Mouse (Mus musculus): Measurements from ENCODE around the gene Echdc3. TPM values are rescaled to one million over a fixed set of nuclear protein-coding genes. Genes with fewer than 3 reads are reported as not detected.

Echdc3 gene
- polyA plus RNA-seq, 1 experiment from 2014 or later = 12.0 TPM

GRCm38 (mm10) chr2:6238679-6239078 is 25.8 kb upstream of the Echdc3 start:
- WGBS = 29% methylated on average over 2 of the region's 2 CpGs

DNA sequence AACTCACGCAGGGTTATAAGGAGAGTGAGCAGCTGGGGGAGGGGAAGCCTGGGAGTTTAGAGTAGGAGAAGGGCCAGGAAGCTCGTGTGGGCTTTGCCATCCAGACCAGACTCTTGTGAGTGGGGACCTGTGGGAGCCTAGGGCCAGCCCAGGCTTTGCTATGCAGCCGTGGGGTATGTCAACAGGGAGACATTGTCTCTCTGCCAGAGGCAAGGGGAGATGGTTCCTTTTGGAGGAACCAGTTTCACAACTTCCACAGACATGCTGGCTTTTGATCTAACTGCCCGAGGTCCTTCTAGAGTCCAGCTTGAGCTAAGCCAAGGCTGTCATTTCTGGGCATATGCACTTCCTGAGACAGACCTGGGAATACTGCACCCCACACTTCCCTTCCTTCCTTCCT is 25.4 kb upstream of the Echdc3 start:
- Histone ChIP-seq H3K27me3 (ENCODE audit: control insufficient read depth, insufficient read depth, low read length) (no peaks in the 10 kb centered on the region), H3K9me3 (ENCODE audit: control insufficient read depth, low read length) (no peaks in the 10 kb centered on the region), H3K36me3 (ENCODE audit: control insufficient read depth, insufficient read depth, low read length) (no peaks in the 10 kb centered on the region), H3K4me1 (ENCODE audit: control insufficient read depth in 2 of 2, insufficient read depth in 2 of 2, low read length in 2 of 2) (peaks cover under 1 to 5% of the 10 kb centered on the region in 2 experiments; a peak in 1 of 4 replicates), H3K9ac (ENCODE audit: low read length) (no peak overlapping the region), H3K27ac (replicated peaks in 1 of 2; ENCODE audit: control insufficient read depth in 1 of 2, insufficient read depth in 1 of 2, low read depth in 2 of 2, low read length in 2 of 2) (no peak overlapping the region), H3K4me3 (ENCODE audit: control insufficient read depth in 1 of 2, insufficient read depth in 1 of 2, low read depth in 1 of 2, low read length in 2 of 2) (no peak overlapping the region), H3K4me2 (ENCODE audit: low read length) (no peak overlapping the region)
- ATAC-seq (ENCODE audit: insufficient number of reproducible peaks, insufficient read depth, low FRiP score, low read depth) = no peak
- 62% methylated on average over 4 of the region's 4 CpGs for WGBS

More at GRCm38 (mm10) chr2:6238679-6239078, 25.8 kb upstream of the Echdc3 start:
- Histone ChIP-seq H3K36me3 (ENCODE audit: control insufficient read depth, insufficient read depth, low read length) (no peaks in the 10 kb centered on the region), H3K27ac (replicated peaks in 1 of 2; ENCODE audit: control insufficient read depth in 1 of 2, insufficient read depth in 1 of 2, low read depth in 2 of 2, low read length in 2 of 2) (no peak overlapping the region), H3K27me3 (ENCODE audit: control insufficient read depth, insufficient read depth, low read length) (no peaks in the 10 kb centered on the region), H3K9me3 (ENCODE audit: control insufficient read depth, low read length) (no peaks in the 10 kb centered on the region), H3K9ac (ENCODE audit: low read length) (no peak overlapping the region), H3K4me1 (ENCODE audit: control insufficient read depth in 2 of 2, insufficient read depth in 2 of 2, low read length in 2 of 2) (0 out of 4 replicates have a peak, but pooled peaks cover 0 to 2% of the 10 kb centered on the region in 2 experiments), H3K4me2 (ENCODE audit: low read length) (no peak overlapping the region), H3K4me3 (ENCODE audit: control insufficient read depth in 1 of 2, insufficient read depth in 1 of 2, low read depth in 1 of 2, low read length in 2 of 2) (no peak overlapping the region)
- no peak for ATAC-seq (ENCODE audit: insufficient number of reproducible peaks, insufficient read depth, low FRiP score, low read depth)

GRCm38 (mm10) chr2:6233353-6233752 is 20.5 kb upstream of the Echdc3 start:
- ATAC-seq (ENCODE audit: insufficient number of reproducible peaks, insufficient read depth, low FRiP score, low read depth) = no peak
- H3K36me3 ChIP-seq (ENCODE audit: control insufficient read depth, insufficient read depth, low read length) = no peaks in the 10 kb centered on the region
- 0 out of 2 replicates have a peak overlapping the region, but pooled peaks have one; percentile 5 for H3K9ac ChIP-seq (ENCODE audit: low read length)
- 61% methylated on average over 6 of the region's 6 CpGs for WGBS
- H3K4me1 ChIP-seq (ENCODE audit: control insufficient read depth in 2 of 2, insufficient read depth in 2 of 2, low read length in 2 of 2) = peaks cover 11 to 12% of the 10 kb centered on the region in 2 experiments
- H3K4me3 ChIP-seq (ENCODE audit: control insufficient read depth in 1 of 2, insufficient read depth in 1 of 2, low read depth in 1 of 2, low read length in 2 of 2) = no peak overlapping the region
- H3K27me3 ChIP-seq (ENCODE audit: control insufficient read depth, insufficient read depth, low read length) = no peaks in the 10 kb centered on the region
- no peak overlapping the region for H3K4me2 ChIP-seq (ENCODE audit: low read length)
- H3K9me3 ChIP-seq (ENCODE audit: control insufficient read depth, low read length) = no peaks in the 10 kb centered on the region
- H3K27ac ChIP-seq (replicated peaks in 1 of 2; ENCODE audit: control insufficient read depth in 1 of 2, insufficient read depth in 1 of 2, low read depth in 2 of 2, low read length in 2 of 2) = 0 out of 4 replicates have a peak overlapping the region, but pooled peaks of 1 of the 2 experiments have one; percentile 14

DNA sequence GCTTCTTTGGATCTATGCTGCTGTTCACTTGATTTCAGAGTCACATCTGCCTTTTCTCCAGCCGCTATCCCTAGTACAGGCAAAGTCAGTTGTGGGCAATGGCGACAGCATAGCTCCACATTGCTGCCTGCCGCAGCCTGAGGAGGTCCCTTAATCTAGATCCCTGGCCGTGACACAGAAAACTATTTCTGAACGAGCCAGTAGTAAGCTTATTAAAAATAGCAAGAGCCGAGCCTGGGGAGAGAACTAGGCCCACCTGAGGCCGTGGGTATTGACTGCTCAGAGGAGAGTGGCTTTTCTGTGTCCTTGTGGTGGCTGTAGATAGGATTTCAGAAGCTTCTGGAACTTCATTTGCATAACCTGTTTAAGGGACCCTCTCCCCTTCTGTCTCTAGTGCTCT is 19.9 kb upstream of the Echdc3 start:
- Histone ChIP-seq H3K4me3 (ENCODE audit: control insufficient read depth in 1 of 2, insufficient read depth in 1 of 2, low read depth in 1 of 2, low read length in 2 of 2) (no peak overlapping the region), H3K4me2 (ENCODE audit: low read length) (no peak overlapping the region), H3K27me3 (ENCODE audit: control insufficient read depth, insufficient read depth, low read length) (no peaks in the 10 kb centered on the region), H3K36me3 (ENCODE audit: control insufficient read depth, insufficient read depth, low read length) (no peaks in the 10 kb centered on the region), H3K4me1 (ENCODE audit: control insufficient read depth in 2 of 2, insufficient read depth in 2 of 2, low read length in 2 of 2) (peaks cover 11 to 12% of the 10 kb centered on the region in 2 experiments), H3K9ac (ENCODE audit: low read length) (0 out of 2 replicates have a peak overlapping the region, but pooled peaks have one; percentile 5), H3K27ac (replicated peaks in 1 of 2; ENCODE audit: control insufficient read depth in 1 of 2, insufficient read depth in 1 of 2, low read depth in 2 of 2, low read length in 2 of 2) (peak overlapping the region in 1 of 2 experiments; percentile 14; a peak in 1 of 4 replicates), H3K9me3 (ENCODE audit: control insufficient read depth, low read length) (no peaks in the 10 kb centered on the region)
- no peak for ATAC-seq (ENCODE audit: insufficient number of reproducible peaks, insufficient read depth, low FRiP score, low read depth)
- WGBS = 39% methylated on average over 7 of the region's 7 CpGs

DNA sequence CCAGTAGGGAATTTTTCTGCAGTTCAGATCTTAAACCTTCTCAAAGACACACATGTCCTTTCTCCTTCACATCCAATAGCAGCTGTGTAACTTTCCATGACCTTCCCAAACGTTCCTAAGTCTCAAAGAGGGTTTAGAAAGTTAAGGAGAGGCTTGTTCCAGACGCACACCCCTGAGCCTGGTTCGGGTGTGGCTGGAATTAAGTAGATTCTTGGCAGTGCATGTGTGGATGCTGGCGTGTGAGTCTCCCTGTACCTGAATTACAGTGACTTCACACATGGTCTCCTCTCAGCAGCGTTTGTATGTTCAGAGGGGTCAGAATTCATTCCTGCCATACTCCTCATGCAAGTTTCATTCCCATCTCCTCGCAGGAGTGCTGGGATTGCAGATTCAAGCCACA is 18.0 kb upstream of the Echdc3 start:
- 75% methylated on average over 6 of the region's 6 CpGs for WGBS
- no peak for ATAC-seq (ENCODE audit: insufficient number of reproducible peaks, insufficient read depth, low FRiP score, low read depth)
- no peaks in the 10 kb centered on the region for H3K36me3 ChIP-seq (ENCODE audit: control insufficient read depth, insufficient read depth, low read length)
- no peak overlapping the region for H3K9ac ChIP-seq (ENCODE audit: low read length)
- H3K27me3 ChIP-seq (ENCODE audit: control insufficient read depth, insufficient read depth, low read length) = no peaks in the 10 kb centered on the region
- H3K4me1 ChIP-seq (ENCODE audit: control insufficient read depth in 2 of 2, insufficient read depth in 2 of 2, low read length in 2 of 2) = peaks cover 11 to 12% of the 10 kb centered on the region in 2 experiments
- no peak overlapping the region for H3K4me3 ChIP-seq (ENCODE audit: control insufficient read depth in 1 of 2, insufficient read depth in 1 of 2, low read depth in 1 of 2, low read length in 2 of 2)
- H3K9me3 ChIP-seq (ENCODE audit: control insufficient read depth, low read length) = no peaks in the 10 kb centered on the region
- no peak overlapping the region for H3K4me2 ChIP-seq (ENCODE audit: low read length)
- H3K27ac ChIP-seq (replicated peaks in 1 of 2; ENCODE audit: control insufficient read depth in 1 of 2, insufficient read depth in 1 of 2, low read depth in 2 of 2, low read length in 2 of 2) = no peak overlapping the region

DNA sequence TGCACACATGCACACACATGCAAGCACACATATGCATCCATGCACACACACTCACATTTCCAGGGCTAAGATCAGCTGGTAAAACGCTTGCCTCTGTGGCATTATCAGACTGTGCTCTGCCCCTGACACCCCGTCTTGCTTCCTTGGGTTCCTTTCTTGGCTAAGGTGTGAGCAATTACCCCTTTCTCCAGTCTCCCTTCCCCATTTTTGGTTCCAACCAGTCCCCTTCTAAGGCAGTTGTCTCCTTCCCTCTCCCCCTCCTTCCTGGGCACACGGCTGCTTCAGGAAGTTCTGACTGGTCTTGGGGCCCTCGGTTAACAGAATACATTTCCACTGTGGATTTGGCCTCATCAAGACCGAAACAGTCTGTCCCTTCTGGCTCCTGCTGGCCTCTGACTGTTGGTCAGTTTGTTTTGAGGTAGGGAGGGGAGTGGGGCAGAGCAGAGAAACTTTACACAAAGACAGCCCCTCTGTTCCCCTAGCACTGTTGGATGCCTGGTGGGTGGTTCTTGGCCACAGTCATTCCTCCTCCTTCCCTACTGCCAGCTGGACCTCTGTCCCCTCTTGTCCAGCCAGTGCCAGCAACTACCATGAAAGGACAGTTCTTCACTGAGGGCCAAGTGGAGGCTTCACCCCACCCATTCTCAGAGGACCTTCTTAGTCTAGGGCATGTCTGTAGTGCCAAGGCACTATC is 16.9 kb upstream of the Echdc3 start:
- 62% methylated on average over 5 of the region's 5 CpGs for WGBS
- H3K27me3 ChIP-seq (ENCODE audit: control insufficient read depth, insufficient read depth, low read length) = no peaks in the 10 kb centered on the region
- no peak overlapping the region for H3K4me3 ChIP-seq (ENCODE audit: control insufficient read depth in 1 of 2, insufficient read depth in 1 of 2, low read depth in 1 of 2, low read length in 2 of 2)
- no peak overlapping the region for H3K9ac ChIP-seq (ENCODE audit: low read length)
- H3K4me1 ChIP-seq (ENCODE audit: control insufficient read depth in 2 of 2, insufficient read depth in 2 of 2, low read length in 2 of 2) = peaks cover 11 to 12% of the 10 kb centered on the region in 2 experiments
- H3K27ac ChIP-seq (replicated peaks in 1 of 2; ENCODE audit: control insufficient read depth in 1 of 2, insufficient read depth in 1 of 2, low read depth in 2 of 2, low read length in 2 of 2) = no peak overlapping the region
- H3K4me2 ChIP-seq (ENCODE audit: low read length) = no peak overlapping the region
- no peaks in the 10 kb centered on the region for H3K36me3 ChIP-seq (ENCODE audit: control insufficient read depth, insufficient read depth, low read length)
- H3K9me3 ChIP-seq (ENCODE audit: control insufficient read depth, low read length) = peaks cover 4% of the 10 kb centered on the region; the same call in 1 of the 2 replicates
- ATAC-seq (ENCODE audit: insufficient number of reproducible peaks, insufficient read depth, low FRiP score, low read depth) = no peak; the same call in 1 of the 2 replicates

GRCm38 (mm10) chr2:6227059-6227445 is 14.2 kb upstream of the Echdc3 start:
- Histone ChIP-seq H3K27me3 (ENCODE audit: control insufficient read depth, insufficient read depth, low read length) (no peaks in the 10 kb centered on the region), H3K27ac (replicated peaks in 1 of 2; ENCODE audit: control insufficient read depth in 1 of 2, insufficient read depth in 1 of 2, low read depth in 2 of 2, low read length in 2 of 2) (no peak overlapping the region), H3K4me3 (ENCODE audit: control insufficient read depth in 1 of 2, insufficient read depth in 1 of 2, low read depth in 1 of 2, low read length in 2 of 2) (no peak overlapping the region), H3K4me1 (ENCODE audit: control insufficient read depth in 2 of 2, insufficient read depth in 2 of 2, low read length in 2 of 2) (no peaks in the 10 kb centered on the region; a peak in 1 of 4 replicates), H3K4me2 (ENCODE audit: low read length) (no peak overlapping the region), H3K9me3 (ENCODE audit: control insufficient read depth, low read length) (peaks cover 6% of the 10 kb centered on the region; the same call in 1 of the 2 replicates), H3K9ac (ENCODE audit: low read length) (no peak overlapping the region), H3K36me3 (ENCODE audit: control insufficient read depth, insufficient read depth, low read length) (no peaks in the 10 kb centered on the region)
- 85% methylated on average over 7 of the region's 7 CpGs for WGBS
- ATAC-seq (ENCODE audit: insufficient number of reproducible peaks, insufficient read depth, low FRiP score, low read depth) = no peak

All from heart, embryonic 14.5 days (tissue).